Mouse (Mus musculus) MEL (cell line): ENCODE results near the gene Rpl29. TPM values are rescaled to one million over a fixed set of nuclear protein-coding genes. Genes with fewer than 3 reads are reported as not detected.

Source experiments
- DNase-seq: peaks from one replicate; pipeline ENCODE4 v3.0.0; 2011; ENCODE audit warnings: low read depth, low spot score
- H3K27ac ChIP-seq: 2 replicates; pipeline ENCODE4 v1.5.1; 2012; ENCODE audit warnings: low read depth, mild to moderate bottlenecking, control low read depth, low read length, moderate library complexity; ENCODE audit not compliant: control insufficient read depth
- H3K27me3 ChIP-seq, 2 experiments: fragments of 150-350 bp in 1 of 2; sonication (generic) in 1 of 2; 2 replicates each; pipeline ENCODE4 v1.6.1; 2012; ENCODE audit warnings: low read length in 2 of 2, mild to moderate bottlenecking in 2 of 2, improper control_type of control experiment in 1 of 2, moderate library complexity in 1 of 2; ENCODE audit not compliant: insufficient read depth in 2 of 2, control insufficient read depth in 1 of 2
- H3K36me3 ChIP-seq, 2 experiments: 2 replicates each; pipeline ENCODE4 v1.6.1; 2012 to 2014; ENCODE audit warnings: low read length in 2 of 2, improper control_type of control experiment in 1 of 2, inconsistent platforms in 1 of 2, mild to moderate bottlenecking in 1 of 2; ENCODE audit not compliant: insufficient read depth in 2 of 2, control insufficient read depth in 1 of 2
- H3K4me1 ChIP-seq, 2 experiments: fragments of 150-350 bp in 1 of 2; sonication (generic) in 1 of 2; 2 replicates each; pipeline ENCODE4 v1.6.1; 2012; ENCODE audit warnings: low read length in 2 of 2, improper control_type of control experiment in 1 of 2, mild to moderate bottlenecking in 1 of 2; ENCODE audit not compliant: insufficient read depth in 2 of 2, control insufficient read depth in 1 of 2
- H3K4me3 ChIP-seq, 2 experiments: fragments of 150-350 bp in 1 of 2; sonication (generic) in 1 of 2; 2 replicates each; pipeline ENCODE4 v1.5.1; 2012; ENCODE audit warnings: low read depth in 2 of 2, low read length in 2 of 2, mild to moderate bottlenecking in 2 of 2, moderate library complexity in 2 of 2, control low read depth in 1 of 2, improper control_type of control experiment in 1 of 2; ENCODE audit not compliant: control insufficient read depth in 1 of 2, insufficient read depth in 1 of 2
- H3K79me2 ChIP-seq: 2 replicates; pipeline ENCODE4 v1.6.1; 2012; ENCODE audit warnings: mild to moderate bottlenecking, low read length, moderate library complexity; ENCODE audit not compliant: control insufficient read depth, poor library complexity, insufficient read depth
- H3K9ac ChIP-seq: 2 replicates; pipeline ENCODE4 v1.6.1; 2012; ENCODE audit warnings: low read depth, mild to moderate bottlenecking, control low read depth, low read length, moderate library complexity; ENCODE audit not compliant: control insufficient read depth, poor library complexity, severe bottlenecking
- H3K9me3 ChIP-seq: fragments of 150-350 bp; sonication (generic); replicated peaks from 2 replicates; pipeline ENCODE4 v1.6.1; 2012; ENCODE audit warnings: mild to moderate bottlenecking, low read length, improper control_type of control experiment, moderate library complexity; ENCODE audit not compliant: insufficient read depth
- BHLHE40 ChIP-seq: IDR thresholded peaks from 2 replicates; pipeline ENCODE4 v1.6.1; 2012; ENCODE audit warnings: low read depth, mild to moderate bottlenecking, inconsistent platforms, low read length, improper control_type of control experiment, borderline replicate concordance
- CHD1 ChIP-seq: IDR thresholded peaks from 2 replicates; pipeline ENCODE4 v1.6.1; 2012; ENCODE audit warnings: low read depth, mild to moderate bottlenecking, inconsistent platforms, low read length, improper control_type of control experiment
- CHD2 ChIP-seq: IDR thresholded peaks from 2 replicates; pipeline ENCODE4 v1.6.1; 2011; ENCODE audit warnings: low read length, improper control_type of control experiment
- EP300 ChIP-seq, 2 experiments: IDR thresholded peaks; 2 replicates each; pipeline ENCODE4 v1.6.1; 2011; ENCODE audit warnings: improper control_type of control experiment in 2 of 2, low read length in 2 of 2, low read depth in 1 of 2, mild to moderate bottlenecking in 1 of 2
- ETS1 ChIP-seq: IDR thresholded peaks from 2 replicates; pipeline ENCODE4 v1.6.1; 2012; ENCODE audit warnings: low read depth, mild to moderate bottlenecking, inconsistent platforms, low read length, improper control_type of control experiment, moderate library complexity
- JUND ChIP-seq: IDR thresholded peaks from 2 replicates; pipeline ENCODE4 v1.6.1; 2011; ENCODE audit warnings: low read depth, mild to moderate bottlenecking, improper control_type of control experiment, low read length
- MAFK ChIP-seq: IDR thresholded peaks from 2 replicates; pipeline ENCODE4 v1.6.1; 2011; ENCODE audit warnings: low read depth, mild to moderate bottlenecking, low read length, improper control_type of control experiment, borderline replicate concordance
- MAX ChIP-seq: IDR thresholded peaks from 2 replicates; pipeline ENCODE4 v1.6.1; 2011; ENCODE audit warnings: low read length, improper control_type of control experiment
- MYC ChIP-seq: IDR thresholded peaks from 2 replicates; pipeline ENCODE4 v1.6.1; 2011; ENCODE audit warnings: low read depth, mild to moderate bottlenecking, low read length, improper control_type of control experiment, moderate library complexity
- NELFE ChIP-seq: IDR thresholded peaks from 2 replicates; pipeline ENCODE4 v1.6.1; 2011; ENCODE audit warnings: low read depth, low read length, improper control_type of control experiment
- POLR2A ChIP-seq, 2 experiments: IDR thresholded peaks; 2 replicates each; pipeline ENCODE4 v1.6.1; 2011 to 2012; ENCODE audit warnings: low read length in 2 of 2, mild to moderate bottlenecking in 2 of 2, control low read depth in 1 of 2, improper control_type of control experiment in 1 of 2, low read depth in 1 of 2, moderate library complexity in 1 of 2; ENCODE audit not compliant: control insufficient read depth in 1 of 2, insufficient read depth in 1 of 2, poor library complexity in 1 of 2
- POLR2AphosphoS2 ChIP-seq: IDR thresholded peaks from 2 replicates; pipeline ENCODE4 v1.6.1; 2011; ENCODE audit warnings: low read length, improper control_type of control experiment
- RAD21 ChIP-seq: IDR thresholded peaks from 2 replicates; pipeline ENCODE4 v1.6.1; 2011; ENCODE audit warnings: mild to moderate bottlenecking, low read depth, low read length, improper control_type of control experiment
- RCOR1 ChIP-seq: IDR thresholded peaks from 2 replicates; pipeline ENCODE4 v1.6.1; 2012; ENCODE audit warnings: low read depth, mild to moderate bottlenecking, inconsistent platforms, low read length, improper control_type of control experiment
- TAL1 ChIP-seq: IDR thresholded peaks from 2 replicates; pipeline ENCODE4 v1.6.1; 2012; ENCODE audit warnings: mild to moderate bottlenecking, inconsistent platforms, low read length, moderate library complexity, mixed read lengths
- TBP ChIP-seq: IDR thresholded peaks from 2 replicates; pipeline ENCODE4 v1.8.0; 2011; ENCODE audit warnings: low read depth, low read length, improper control_type of control experiment
- UBTF ChIP-seq: IDR thresholded peaks from 2 replicates; pipeline ENCODE4 v1.6.1; 2012; ENCODE audit warnings: low read depth, mild to moderate bottlenecking, inconsistent platforms, low read length, improper control_type of control experiment, moderate library complexity, borderline replicate concordance; ENCODE audit not compliant: insufficient read depth
- USF1 ChIP-seq: IDR thresholded peaks from 2 replicates; pipeline ENCODE4 v1.6.1; 2014; ENCODE audit warnings: low read depth, mild to moderate bottlenecking, inconsistent platforms, low read length, improper control_type of control experiment, moderate library complexity
- USF2 ChIP-seq, 2 experiments: IDR thresholded peaks; 2 replicates each; pipeline ENCODE4 v1.6.1; 2011 to 2012; ENCODE audit warnings: improper control_type of control experiment in 2 of 2, low read length in 2 of 2, borderline replicate concordance in 1 of 2, inconsistent platforms in 1 of 2, low read depth in 1 of 2, mild to moderate bottlenecking in 1 of 2; ENCODE audit not compliant: insufficient read depth in 1 of 2
- ZMIZ1 ChIP-seq: IDR thresholded peaks from 2 replicates; pipeline ENCODE4 v1.6.1; 2012; ENCODE audit warnings: low read depth, mild to moderate bottlenecking, inconsistent platforms, low read length, improper control_type of control experiment, moderate library complexity
- polyA plus RNA-seq, 2 experiments: library from polyadenylated mRNA; stranded (reverse) in 1 of 2; unstranded in 1 of 2; fragments of >175 nt in 1 of 2; fragments of >200 nt in 1 of 2; gene quantifications; 2 replicates each; pipeline versions ENCODE4 v1.2.1 to v1.2.4; 2012; ENCODE audit warnings: low replicate concordance in 2 of 2, low read depth in 1 of 2; ENCODE audit not compliant: insufficient read length in 2 of 2, insufficient read depth in 1 of 2, missing spikeins in 1 of 2
- total RNA-seq: library from RNA; depleted of rRNA; stranded (reverse); fragments of 300-350 nt; gene quantifications from 2 replicates; pipeline ENCODE4 v1.2.3, GENCODE M21; 2012

The Rpl29 gene
- total and polyA plus RNA-seq, 3 experiments = 60.8 to 761 TPM; not detected in 1

GRCm38 (mm10) chr9:106471892-106472291 lies 42.6 kb downstream of the Rpl29 start:
- H3K4me1 ChIP-seq = peaks cover 0 to 10% of the 10 kb centered on the region in 2 experiments; a peak in 3 of 4 replicates
- H3K36me3 ChIP-seq = no peaks in the 10 kb centered on the region; a peak in 1 of 4 replicates
- no peak for DNase-seq
- no peaks in the 10 kb centered on the region for H3K9me3 ChIP-seq
- no peaks in the 10 kb centered on the region for H3K79me2 ChIP-seq
- TF ChIP-seq TAL1 (no peak), MAFK (no peak), EP300 (IDR thresholded peaks at IDR 0.05; ENCODE audit: low read depth in 1 of 2, low read length in 2 of 2) (no peak), TBP (no peak), MAX (no peak), UBTF (no peak), RCOR1 (no peak)
- TF ChIP-seq, all 39 proteins: peak for 0
- Histone ChIP-seq H3K9ac (no peak overlapping the region), H3K4me3 (no peak overlapping the region), H3K27ac (no peak overlapping the region), H3K27me3 (no peaks in the 10 kb centered on the region)

DNA sequence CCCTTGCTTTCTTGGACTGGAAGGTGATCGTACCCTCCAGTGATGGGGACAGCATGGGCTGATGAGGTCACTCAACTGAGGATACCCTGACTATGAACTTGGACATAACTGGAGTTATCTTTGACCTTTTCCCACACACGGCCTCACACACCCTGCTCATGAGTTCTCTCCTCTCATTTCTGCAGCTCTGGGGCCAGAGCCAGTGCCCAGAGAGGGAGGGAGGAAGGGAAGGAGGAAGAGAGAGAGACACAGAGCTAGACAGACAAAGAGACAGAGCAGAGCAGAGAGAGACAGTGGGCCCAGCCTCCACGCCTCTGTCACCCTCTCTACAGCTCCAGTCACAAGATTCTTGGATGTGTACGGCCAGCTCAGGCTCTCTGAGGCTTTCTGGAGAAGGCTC lies 43.1 kb downstream of the Rpl29 start:
- no peak for DNase-seq
- TF ChIP-seq ETS1 = no peak
- no peak for TF ChIP-seq TBP
- TF ChIP-seq, all 39 proteins: peak for 0
- H3K9me3 ChIP-seq = no peaks in the 10 kb centered on the region
- H3K4me3 ChIP-seq = no peak overlapping the region
- H3K27me3 ChIP-seq = no peaks in the 10 kb centered on the region
- peaks cover 0 to 10% of the 10 kb centered on the region in 2 experiments; a peak in 3 of 4 replicates for H3K4me1 ChIP-seq
- no peaks in the 10 kb centered on the region; a peak in 1 of 4 replicates for H3K36me3 ChIP-seq
- peaks cover 2% of the 10 kb centered on the region for H3K79me2 ChIP-seq
- H3K9ac ChIP-seq = no peak overlapping the region
- H3K27ac ChIP-seq = no peak overlapping the region

GRCm38 (mm10) chr9:106473081-106473752 lies 44.0 kb downstream of the Rpl29 start:
- no peak for DNase-seq
- no peak overlapping the region for H3K27ac ChIP-seq
- H3K9ac ChIP-seq = no peak overlapping the region
- peaks cover 0 to 14% of the 10 kb centered on the region in 2 experiments; a peak in 3 of 4 replicates for H3K4me1 ChIP-seq
- peaks cover 11% of the 10 kb centered on the region for H3K79me2 ChIP-seq
- no peaks in the 10 kb centered on the region for H3K9me3 ChIP-seq
- peaks cover 0 to 2% of the 10 kb centered on the region in 2 experiments; a peak in 2 of 4 replicates for H3K36me3 ChIP-seq
- no peaks in the 10 kb centered on the region for H3K27me3 ChIP-seq
- H3K4me3 ChIP-seq = no peak overlapping the region
- TF ChIP-seq RAD21 = no peak
- TF ChIP-seq USF1 = no peak
- no peak for TF ChIP-seq MAX
- TF ChIP-seq RCOR1 = no peak
- TF ChIP-seq NELFE = no peak
- no peak for TF ChIP-seq ETS1
- TF ChIP-seq JUND = no peak
- TF ChIP-seq POLR2A (IDR thresholded peaks at IDR 0.05; ENCODE audit: control insufficient read depth in 1 of 2, insufficient read depth in 1 of 2, low read depth in 1 of 2, low read length in 2 of 2, poor library complexity in 1 of 2) = no peak
- TF ChIP-seq BHLHE40 = no peak
- TF ChIP-seq ZMIZ1 = no peak
- no peak for TF ChIP-seq TBP
- no peak for TF ChIP-seq MYC
- TF ChIP-seq CHD1 = no peak
- no peak for TF ChIP-seq CHD2
- no peak for TF ChIP-seq POLR2AphosphoS2
- no peak for TF ChIP-seq USF2 (IDR thresholded peaks at IDR 0.05; ENCODE audit: borderline replicate concordance in 1 of 2, insufficient read depth in 1 of 2, low read depth in 1 of 2, low read length in 2 of 2)
